Mouse (Mus musculus) limb, embryonic 15.5 days (tissue): Measurements from ENCODE around the gene Klc1. TPM values are rescaled to one million over a fixed set of nuclear protein-coding genes. Genes with fewer than 3 reads are reported as not detected.
"Not testable (repeated sequence)": the region's sequence is repeated elsewhere in the genome, so short reads cannot be mapped to it uniquely, and the experiment has no call there.

Source experiments
- ATAC-seq: fragments of 200-750 bp; cut with Nextera tagmentation; 2 replicates; pipeline ENCODE4 v1.8.0; 2017; ENCODE audit warnings: low read depth, moderate TSS enrichment; ENCODE audit not compliant: insufficient number of reproducible peaks, low FRiP score, low TSS enrichment
- H3K27ac ChIP-seq: fragments of 300-500 bp; sonication (generic); 2 replicates; pipeline ENCODE4 v1.5.1; 2015; ENCODE audit warnings: moderate library complexity, mild to moderate bottlenecking, inconsistent platforms
- H3K27me3 ChIP-seq: fragments of 300-500 bp; sonication (generic); 2 replicates; pipeline ENCODE4 v1.6.1; 2015; ENCODE audit warnings: inconsistent platforms
- H3K36me3 ChIP-seq: fragments of 300-500 bp; sonication (generic); 2 replicates; pipeline ENCODE4 v1.6.1; 2015; ENCODE audit warnings: inconsistent platforms
- H3K4me1 ChIP-seq: fragments of 300-500 bp; sonication (generic); 2 replicates; pipeline ENCODE4 v1.6.1; 2015; ENCODE audit warnings: inconsistent platforms
- H3K4me2 ChIP-seq: fragments of 300-500 bp; sonication (generic); 2 replicates; pipeline ENCODE4 v1.6.1; 2015; ENCODE audit warnings: mild to moderate bottlenecking, inconsistent platforms
- H3K4me3 ChIP-seq: fragments of 300-500 bp; sonication (generic); 2 replicates; pipeline ENCODE4 v1.5.1; 2015; ENCODE audit warnings: mild to moderate bottlenecking, inconsistent platforms
- H3K9ac ChIP-seq: fragments of 300-500 bp; sonication (generic); 2 replicates; pipeline ENCODE4 v1.6.1; 2015; ENCODE audit warnings: inconsistent platforms
- H3K9me3 ChIP-seq: fragments of 300-500 bp; sonication (generic); 2 replicates; pipeline ENCODE4 v1.6.1; 2016; ENCODE audit warnings: inconsistent platforms
- WGBS: fragments of 180-500 bp; shearing (Covaris S2); methylation state at CpG from one replicate; pipeline ENCODE4 v1.1.7; 2015; 5-methylcytosine and 5-hydroxymethylcytosine counted together
- polyA plus RNA-seq: library from polyadenylated mRNA; unstranded; fragments of >200 nt; fragmentation: Nextera tagmentation; extraction: Ambion mirVana; gene quantifications from 2 replicates; pipeline ENCODE4 v1.2.1, GENCODE M21; 2015

Gene Klc1
- polyA plus RNA-seq = 107 and 121 TPM in 2 replicates

- Histone ChIP-seq H3K9ac (peak within 1 kb of the TSS; percentile 87), H3K27me3 (no peaks in the 10 kb centered on the region), H3K4me1 (peaks cover 36% of the 10 kb centered on the region), H3K9me3 (no peaks in the 10 kb centered on the region), H3K27ac (peak within 1 kb of the TSS; percentile 90), H3K4me2 (peak within 1 kb of the TSS; percentile 94), H3K4me3 (peak within 1 kb of the TSS; percentile 91), H3K36me3 (peaks cover 10% of the 10 kb centered on the region)
- ATAC-seq = peak; percentile 37; the same call in 1 of the 2 replicates
- under 1% methylated on average over 80 of the region's 85 CpGs for WGBS
Observed at GRCm38 (mm10) chr12:111758381-111759175, at the start of gene Klc1. Gene Klc1, plus strand, starts transcription at chr12:111758849.

DNA sequence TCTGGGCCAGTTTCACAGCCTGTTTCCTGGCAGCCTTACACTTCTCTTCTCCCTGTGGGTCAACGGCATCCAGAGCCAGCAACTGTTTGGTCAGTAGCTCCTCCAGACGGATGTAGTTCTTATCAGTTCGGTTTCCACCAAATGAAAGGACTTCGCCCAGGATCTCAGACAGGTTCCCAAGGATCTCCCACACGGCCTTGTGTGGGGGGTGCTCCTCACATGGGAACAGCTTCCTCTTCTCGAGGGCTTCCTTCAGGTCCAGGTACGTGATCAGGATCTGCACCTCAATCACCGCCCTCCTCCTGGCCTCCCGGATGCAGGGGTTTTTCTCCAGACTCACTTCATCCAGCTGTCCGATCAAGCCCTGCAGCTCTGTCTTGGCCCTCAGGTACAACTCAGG, 48.6 kb upstream of the Klc1 start:
- H3K4me3 ChIP-seq = no peak overlapping the region
- H3K27ac ChIP-seq = no peak overlapping the region
- no peaks in the 10 kb centered on the region for H3K9me3 ChIP-seq
- H3K9ac ChIP-seq = no peak overlapping the region
- peaks cover 29% of the 10 kb centered on the region for H3K4me1 ChIP-seq
- H3K36me3 ChIP-seq = peaks cover 46% of the 10 kb centered on the region
- no peak overlapping the region for H3K4me2 ChIP-seq
- WGBS = 91% methylated on average over 10 of the region's 10 CpGs
- H3K27me3 ChIP-seq = no peaks in the 10 kb centered on the region
- no peak for ATAC-seq

DNA sequence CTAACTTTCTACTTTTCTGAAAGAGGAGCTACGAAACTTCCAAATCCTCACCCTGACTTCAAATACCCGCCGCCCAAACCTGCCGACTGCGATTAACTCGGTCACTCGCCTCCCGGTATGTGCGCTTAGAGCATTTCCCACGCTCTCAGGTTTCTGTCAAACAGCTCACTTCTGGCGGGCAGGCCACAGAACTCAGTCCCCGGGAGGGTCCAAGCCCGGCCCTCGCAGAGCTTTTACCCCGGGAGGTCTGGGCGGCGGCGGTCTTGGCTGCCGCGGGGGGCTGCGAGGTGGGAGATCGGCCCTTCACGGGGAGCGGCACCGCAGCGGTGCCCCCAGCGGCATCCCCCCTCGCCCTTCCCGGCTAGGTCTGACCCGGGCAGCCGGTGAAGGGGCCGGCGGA, 46.2 kb upstream of the Klc1 start:
- peak overlapping the region; percentile 100 for H3K4me3 ChIP-seq

DNA sequence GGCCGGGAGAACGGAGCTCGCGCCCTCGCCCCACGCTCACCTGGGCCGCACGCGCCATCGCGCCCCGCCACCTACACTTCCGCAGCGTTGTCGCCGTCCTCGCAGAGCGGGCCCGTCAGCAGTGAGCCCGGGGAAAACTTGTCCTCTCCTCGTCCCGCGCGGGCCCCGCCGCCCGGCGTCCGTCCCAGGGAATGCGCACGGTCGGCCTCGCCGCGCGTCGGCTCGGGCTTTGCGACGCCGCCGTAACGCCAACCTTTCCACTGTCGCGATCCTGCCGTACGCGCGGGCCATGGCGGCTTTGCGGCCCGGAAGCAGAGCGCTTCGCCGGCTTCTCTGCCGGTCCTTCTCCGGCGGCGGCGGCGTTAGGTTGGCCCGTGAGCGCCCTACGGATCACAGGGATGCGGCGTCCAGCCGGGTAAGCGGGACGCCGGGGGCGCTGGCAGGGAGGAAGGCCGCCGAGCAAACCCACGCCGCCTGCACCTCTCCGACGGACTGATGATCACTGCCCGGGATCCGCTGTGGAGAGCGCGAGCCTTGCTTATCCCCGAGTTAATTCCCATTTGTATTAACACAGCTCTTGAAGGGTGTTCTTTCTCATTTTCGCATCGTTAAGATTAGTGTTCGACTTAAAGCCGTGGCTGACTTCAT, 45.5 kb upstream of the Klc1 start, which contains the start of the genes Bag5 and Apopt1:
Bag5 (minus strand) TSS at position 254 of the 648 bp plus-strand sequence.
Apopt1 (plus strand) TSS at position 258 of the 648 bp plus-strand sequence.
- Histone ChIP-seq H3K27ac (peak within 1 kb of the TSS; percentile 90), H3K4me3 (peak within 1 kb of the TSS; percentile 100), H3K9me3 (no peaks in the 10 kb centered on the region), H3K36me3 (peaks cover 38% of the 10 kb centered on the region), H3K4me1 (peaks cover 23% of the 10 kb centered on the region), H3K4me2 (peak within 1 kb of the TSS; percentile 63), H3K9ac (peak within 1 kb of the TSS; percentile 100), H3K27me3 (no peaks in the 10 kb centered on the region)
- peak; percentile 92 for ATAC-seq
- under 1% methylated on average over 65 of the region's 86 CpGs for WGBS

More for the DNA sequence above, 46.2 kb upstream of the Klc1 start:
- H3K4me1 ChIP-seq = peaks cover 22% of the 10 kb centered on the region
- H3K9me3 ChIP-seq = no peaks in the 10 kb centered on the region
- H3K4me2 ChIP-seq = peak overlapping the region; percentile 63
- no peaks in the 10 kb centered on the region for H3K27me3 ChIP-seq
- under 1% methylated on average over 33 of the region's 33 CpGs for whole genome bisulfite sequencing
- no peak for ATAC-seq
- peak overlapping the region; percentile 90 for H3K27ac ChIP-seq
- peak overlapping the region; percentile 100 for H3K9ac ChIP-seq
- H3K36me3 ChIP-seq = peaks cover 42% of the 10 kb centered on the region

- ATAC-seq, H3K27ac ChIP-seq, H3K9ac ChIP-seq, H3K27me3 ChIP-seq, H3K9me3 ChIP-seq: not testable (repeated sequence)
- WGBS = 77% methylated on average over 6 of the region's 6 CpGs
- Histone ChIP-seq H3K36me3 (peaks cover 31% of the 10 kb centered on the region), H3K4me1 (peaks cover 29% of the 10 kb centered on the region), H3K4me2 (peak overlapping the region; percentile 47), H3K4me3 (peak overlapping the region; percentile 100)
Observed at GRCm38 (mm10) chr12:111713880-111714279, 44.8 kb upstream of the Klc1 start.

DNA sequence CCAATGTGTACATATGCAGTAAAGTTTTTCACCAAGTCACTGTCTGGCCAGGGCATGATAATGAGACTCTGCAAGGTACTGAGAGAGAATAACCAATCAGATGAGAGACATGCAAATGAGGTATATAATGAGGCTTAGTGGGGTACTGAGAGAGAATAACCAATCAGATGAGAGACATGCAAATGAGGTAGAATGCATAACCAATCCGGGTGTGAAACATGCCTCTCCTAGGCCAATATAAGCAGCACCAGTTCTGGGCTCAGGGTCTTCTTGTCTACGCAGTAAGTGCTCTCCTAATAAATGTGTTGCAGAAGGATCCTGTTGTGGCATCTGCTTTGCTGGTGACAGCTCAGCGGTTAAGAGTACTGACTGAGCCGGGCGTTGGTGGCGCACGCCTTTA, 42.1 kb upstream of the Klc1 start:
- no peaks in the 10 kb centered on the region for H3K27me3 ChIP-seq
- no peak overlapping the region for H3K4me2 ChIP-seq
- H3K36me3 ChIP-seq = peaks cover 10% of the 10 kb centered on the region
- no peak overlapping the region for H3K9ac ChIP-seq
- no peak overlapping the region for H3K4me3 ChIP-seq
- ATAC-seq = no peak
- no peak overlapping the region for H3K27ac ChIP-seq
- WGBS = 97% methylated on average over 7 of the region's 7 CpGs
- H3K4me1 ChIP-seq = peaks cover 24% of the 10 kb centered on the region
- no peaks in the 10 kb centered on the region for H3K9me3 ChIP-seq

- Histone ChIP-seq H3K4me3 (no peak overlapping the region), H3K27ac (peak overlapping the region; percentile 39; the same call in 1 of the 2 replicates), H3K27me3 (no peaks in the 10 kb centered on the region), H3K9ac (no peak overlapping the region), H3K4me2 (no peak overlapping the region), H3K4me1 (peaks cover 18% of the 10 kb centered on the region; the same call in 1 of the 2 replicates), H3K9me3 (no peaks in the 10 kb centered on the region), H3K36me3 (peaks cover 16% of the 10 kb centered on the region)
- WGBS = 50% methylated on average over 8 of the region's 8 CpGs
- no peak for ATAC-seq
Observed at GRCm38 (mm10) chr12:111718656-111719055, 40.0 kb upstream of the Klc1 start.

DNA sequence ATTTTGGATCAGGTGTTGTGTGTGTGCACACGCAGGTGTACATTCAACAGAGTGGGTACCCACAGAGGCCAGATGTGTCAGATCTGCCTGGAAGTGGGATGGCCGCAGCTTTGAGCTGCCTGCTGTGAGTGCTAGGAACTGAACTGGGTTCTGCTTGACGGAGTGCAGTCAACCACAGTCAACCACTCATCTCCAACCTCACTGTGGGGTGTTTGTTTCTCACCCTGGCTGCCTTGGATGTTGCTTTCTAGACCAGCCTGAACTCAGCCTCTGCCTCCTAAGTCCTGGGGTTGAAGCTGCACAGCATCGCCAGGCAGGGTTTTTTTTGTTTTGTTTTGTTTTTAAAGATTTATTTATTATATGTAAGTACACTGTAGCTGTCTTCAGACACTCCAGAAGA, 38.4 kb upstream of the Klc1 start:
- ATAC-seq = no peak
- 89% methylated on average over 4 of the region's 4 CpGs for WGBS
- Histone ChIP-seq H3K4me3 (no peak overlapping the region), H3K36me3 (peaks cover 31% of the 10 kb centered on the region), H3K9me3 (no peaks in the 10 kb centered on the region), H3K4me1 (peaks cover 11% of the 10 kb centered on the region; the same call in 1 of the 2 replicates), H3K27ac (no peak overlapping the region), H3K27me3 (no peaks in the 10 kb centered on the region), H3K9ac (no peak overlapping the region), H3K4me2 (no peak overlapping the region)

GRCm38 (mm10) chr12:111722654-111723053, 36.0 kb upstream of the Klc1 start:
- WGBS = 75% methylated on average over 9 of the region's 9 CpGs
- no peak overlapping the region for H3K4me2 ChIP-seq
- H3K4me1 ChIP-seq = peaks cover 11% of the 10 kb centered on the region; the same call in 1 of the 2 replicates
- no peak overlapping the region for H3K27ac ChIP-seq
- no peaks in the 10 kb centered on the region for H3K27me3 ChIP-seq
- H3K9ac ChIP-seq = no peak overlapping the region
- peaks cover 40% of the 10 kb centered on the region for H3K36me3 ChIP-seq
- no peak for ATAC-seq
- no peak overlapping the region for H3K4me3 ChIP-seq
- H3K9me3 ChIP-seq = no peaks in the 10 kb centered on the region

DNA sequence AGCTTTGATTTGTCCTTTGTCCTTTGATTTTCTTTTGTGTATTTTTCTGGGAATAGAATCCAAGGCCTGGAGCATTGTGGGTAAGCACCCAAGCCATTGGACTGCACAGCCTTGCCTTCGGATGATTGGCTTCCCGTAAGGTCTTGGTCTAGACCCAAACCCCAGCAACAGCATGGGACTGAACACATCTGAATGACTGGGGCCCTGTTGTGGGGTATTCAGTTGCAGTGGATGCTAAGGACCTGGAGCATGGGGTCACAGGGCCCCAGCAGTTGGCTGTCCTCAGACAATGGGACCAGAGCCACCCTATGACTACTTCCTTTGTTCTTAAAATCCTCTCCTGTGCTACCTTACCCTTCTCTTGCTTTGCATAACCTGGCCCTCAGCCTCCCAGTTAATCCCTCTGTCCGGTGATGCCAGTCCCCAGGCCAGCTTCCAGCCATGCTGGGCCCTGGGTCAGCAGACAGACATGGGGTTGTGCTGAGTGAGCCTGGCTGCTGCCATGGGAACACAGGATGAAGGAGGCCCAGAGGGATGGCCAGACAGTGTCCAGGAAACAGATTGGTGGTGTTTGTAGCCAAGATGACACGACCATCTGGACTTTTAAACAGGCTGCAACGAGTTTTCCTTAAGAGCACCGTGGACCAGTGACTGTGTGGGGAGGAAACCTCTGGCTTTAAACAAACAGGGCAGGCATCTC, 33.9 kb upstream of the Klc1 start:
- no peak overlapping the region for H3K4me3 ChIP-seq
- peaks cover 55% of the 10 kb centered on the region for H3K36me3 ChIP-seq
- no peak overlapping the region for H3K4me2 ChIP-seq
- no peak overlapping the region for H3K9ac ChIP-seq
- ATAC-seq = peak; percentile 53; the same call in 1 of the 2 replicates
- no peaks in the 10 kb centered on the region for H3K9me3 ChIP-seq
- H3K4me1 ChIP-seq = peaks cover 3% of the 10 kb centered on the region; the same call in 1 of the 2 replicates
- peak overlapping the region; percentile 60 for H3K27ac ChIP-seq
- 69% methylated on average over 6 of the region's 6 CpGs for WGBS
- no peaks in the 10 kb centered on the region for H3K27me3 ChIP-seq

DNA sequence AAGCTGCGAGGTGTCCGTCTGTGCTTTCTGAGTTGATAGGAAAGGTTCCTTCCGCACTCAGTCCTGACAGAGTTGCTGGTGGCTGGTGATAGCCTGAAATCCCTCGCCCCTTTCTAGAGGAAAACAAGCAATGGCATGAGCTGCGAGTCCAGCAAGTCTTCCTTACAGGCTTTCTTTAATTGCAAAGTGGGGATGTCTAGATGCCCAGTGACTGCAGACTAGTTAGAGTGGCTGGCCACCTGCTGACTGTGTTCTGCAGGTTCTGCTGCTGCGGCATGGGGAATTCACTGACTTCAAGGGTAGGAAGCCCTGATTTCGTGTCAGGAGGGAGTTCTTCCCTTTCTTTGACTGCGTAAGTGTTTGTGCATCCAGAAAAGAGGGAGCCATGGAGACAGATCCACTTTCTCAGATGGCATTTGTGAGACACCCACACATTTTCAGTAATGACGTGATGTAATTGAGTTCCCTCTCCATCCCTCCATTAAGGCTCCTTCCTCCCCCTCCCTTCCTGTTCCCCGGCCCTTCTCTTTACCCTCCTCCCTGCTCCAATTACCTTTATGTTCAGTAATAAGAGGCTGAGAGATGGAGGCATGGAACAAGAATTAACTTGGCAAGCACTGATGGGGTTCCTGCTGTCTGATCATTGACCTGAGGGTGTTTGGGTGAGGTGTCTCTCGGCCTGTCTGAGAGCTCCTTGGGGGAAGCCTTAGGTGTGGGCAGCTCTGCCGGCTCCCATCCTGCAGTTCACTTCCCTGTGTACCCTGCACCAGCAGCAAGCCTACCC, 33.1 kb upstream of the Klc1 start:
- ATAC-seq = no peak
- Histone ChIP-seq H3K4me2 (no peak overlapping the region), H3K9me3 (no peaks in the 10 kb centered on the region), H3K4me3 (no peak overlapping the region), H3K36me3 (peaks cover 52% of the 10 kb centered on the region), H3K9ac (no peak overlapping the region), H3K27me3 (no peaks in the 10 kb centered on the region), H3K27ac (peak overlapping the region; percentile 60), H3K4me1 (peaks cover 3% of the 10 kb centered on the region; the same call in 1 of the 2 replicates)
- WGBS = 63% methylated on average over 12 of the region's 12 CpGs
